Comparison of ENCODE assay signal across 14 mouse cellular contexts in the genomic region with DNA sequence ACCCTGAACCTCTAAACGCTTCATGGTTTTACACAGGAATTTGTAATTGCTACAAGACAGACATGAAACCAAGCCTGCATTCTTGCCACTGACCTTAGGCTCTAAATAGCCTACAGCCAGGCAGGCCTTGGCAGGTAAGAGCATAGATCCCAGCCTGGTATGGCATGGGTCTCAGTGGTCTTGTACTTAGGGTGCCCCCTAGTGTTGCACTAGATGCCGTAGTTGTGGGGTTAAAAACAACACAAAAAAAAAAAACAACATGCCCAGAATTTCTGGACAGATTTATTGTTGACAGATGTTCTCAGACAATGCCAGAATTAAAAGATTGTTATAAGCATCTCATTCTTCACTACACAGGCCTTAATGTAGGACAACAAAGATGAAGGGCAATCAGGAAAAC. TPM values are rescaled to one million over a fixed set of nuclear protein-coding genes. Genes with fewer than 3 reads are reported as not detected.
DNase-seq lines count a peak whose midpoint lies in the region; ATAC-seq and TF ChIP-seq lines count a peak whose summit lies in the region.
"Had no signal": no experiment of that assay in that cellular context is flagged by ENCODE, and none has a peak within 500 bp of the region (broad histone marks: within the 10 kb centered on the region; RNA-seq: fewer than 3 reads in every experiment).

No protein-coding gene starts in this region.

- TF ChIP-seq POLR2A in heart, adult 2 months (IDR thresholded peaks at IDR 0.05; ENCODE audit: insufficient read depth, low read depth, low read length), result no peak

- POLR2A ChIA-PET in Patski (lab: Charles Lee), result no interaction called here

- H3K4me2 ChIP-seq in liver, embryonic 14.5 days (ENCODE audit: low read depth), result no peak overlapping the region
- H3K4me2 ChIP-seq in liver, embryonic 11.5 days, result no peak overlapping the region
- H3K4me2 ChIP-seq: midbrain, embryonic 11.5 days had no signal

- peak; percentile 28; the same call in 1 of the 2 replicates for TF ChIP-seq CTCF in heart, adult 2 months (IDR thresholded peaks at IDR 0.05)
- TF ChIP-seq CTCF in liver, embryonic 14.5 days (IDR thresholded peaks at IDR 0.05; ENCODE audit: low read depth), result peak; percentile 25; the same call in 1 of the 2 replicates
- peak; percentile 46 for TF ChIP-seq CTCF in Patski (IDR thresholded peaks at IDR 0.05)

- H3K79me2 ChIP-seq in heart, adult 2 months (replicated peaks; ENCODE audit: control insufficient read depth, insufficient read depth, low read length), result no peaks in the 10 kb centered on the region

- no peak overlapping the region for H3K9ac ChIP-seq in heart, adult 2 months (ENCODE audit: low read depth, low read length)
- H3K9ac ChIP-seq in liver, embryonic 14.5 days (replicated peaks), result no peak overlapping the region
- H3K9ac ChIP-seq in liver, embryonic 11.5 days (ENCODE audit: low read depth, low read length), result no peak overlapping the region

- no peak for TF ChIP-seq EP300 in heart, adult 2 months (IDR thresholded peaks at IDR 0.05; ENCODE audit: insufficient read depth, low read depth, low read length)
- TF ChIP-seq EP300 in liver, embryonic 14.5 days (IDR thresholded peaks at IDR 0.05; ENCODE audit: low read depth), result no peak

- DNase-seq in heart, adult 2 months, result no peak
- no peak for DNase-seq in heart, postnatal 10 days
- DNase-seq in liver, embryonic 14.5 days (ENCODE audit: low read depth in 3 of 3, low spot score in 3 of 3), result no peak
- DNase-seq in liver, embryonic 11.5 days (ENCODE audit: low spot score), result no peak
- DNase-seq in Patski (ENCODE audit: low read depth, low spot score), result no peak
- peak; percentile 10 for DNase-seq in mesoderm, embryonic 11.5 days (ENCODE audit: low read depth, low spot score)
- DNase-seq in right cerebral cortex, postnatal 10 days (ENCODE audit: low spot score in 2 of 2), result no peak
- no peak for DNase-seq in cerebellum, adult 18-20 months
- DNase-seq: lung, adult 18-20 months; thymus, postnatal 36 days had no signal

- CTCF ChIA-PET in Patski (lab: Charles Lee), result no interaction called here

- H3K4me1 ChIP-seq in heart, adult 2 months (ENCODE audit: control insufficient read depth, insufficient read depth, low read length), result no peaks in the 10 kb centered on the region
- no peaks in the 10 kb centered on the region for H3K4me1 ChIP-seq in liver, embryonic 14.5 days (replicated peaks; ENCODE audit: control insufficient read depth in 2 of 2, insufficient read depth in 2 of 2, low read length in 1 of 2)
- no peaks in the 10 kb centered on the region for H3K4me1 ChIP-seq in liver, embryonic 11.5 days (replicated peaks; ENCODE audit: control insufficient read depth, insufficient read depth, low read length)
- H3K4me1 ChIP-seq: forebrain, embryonic 10.5 days had no signal

- intact Hi-C loops in heart, adult 2 months (cut with DNase I), result no loop called here
- intact Hi-C loops in heart, postnatal 10 days (cut with DNase I), result loop anchor here (5.0 kb wide), 2 partner anchors 632 to 997 kb away; no protein-coding TSS in a partner anchor

- ATAC-seq in liver, embryonic 14.5 days (ENCODE audit: insufficient read depth), result no peak
- no peak for ATAC-seq in liver, embryonic 11.5 days (replicated peaks; ENCODE audit: low FRiP score)
- ATAC-seq in Patski, result no peak
- ATAC-seq: activated CD4-positive, CD25-positive, alpha-beta regulatory T cell, adult 4 months; CD4-positive, CD25-positive, alpha-beta regulatory T cell, adult 4 months had no signal

- no peaks in the 10 kb centered on the region for H3K27me3 ChIP-seq in heart, adult 2 months (ENCODE audit: control insufficient read depth, insufficient read depth, low read length)
- no peaks in the 10 kb centered on the region for H3K27me3 ChIP-seq in liver, embryonic 14.5 days (ENCODE audit: control insufficient read depth, insufficient read depth, low read length)
- no peaks in the 10 kb centered on the region for H3K27me3 ChIP-seq in liver, embryonic 11.5 days (replicated peaks; ENCODE audit: control insufficient read depth, insufficient read depth, low read length)
- peaks cover 40% of the 10 kb centered on the region for H3K27me3 ChIP-seq in Patski

- WGBS in heart, adult 2 months, result 44% methylated on average over 2 of the region's 2 CpGs
- WGBS in liver, embryonic 14.5 days (ENCODE audit: insufficient replicate concordance), result 39% methylated on average over 2 of the region's 2 CpGs
- 67% methylated on average over 2 of the region's 2 CpGs for WGBS in liver, embryonic 11.5 days

- in situ Hi-C loops in Patski (cut with MboI; ENCODE audit: low pct_unique_long_range_greater_than_20kb), result no loop called here

- H3K36me3 ChIP-seq in heart, adult 2 months (ENCODE audit: control insufficient read depth, insufficient read depth, low read length), result no peaks in the 10 kb centered on the region
- H3K36me3 ChIP-seq in liver, embryonic 14.5 days (replicated peaks; ENCODE audit: control insufficient read depth, insufficient read depth, low read depth), result no peaks in the 10 kb centered on the region
- H3K36me3 ChIP-seq in liver, embryonic 11.5 days (ENCODE audit: control insufficient read depth, insufficient read depth, low read length), result no peaks in the 10 kb centered on the region
- H3K36me3 ChIP-seq: forebrain, embryonic 10.5 days had no signal

- H3K27ac ChIP-seq in heart, adult 2 months, result no peak overlapping the region
- no peak overlapping the region for H3K27ac ChIP-seq in liver, embryonic 14.5 days
- no peak overlapping the region for H3K27ac ChIP-seq in liver, embryonic 11.5 days (ENCODE audit: low read depth, low read length)
- H3K27ac ChIP-seq: forebrain, embryonic 10.5 days had no signal

- H3K9me3 ChIP-seq in liver, embryonic 14.5 days (ENCODE audit: control insufficient read depth, low read length), result no peaks in the 10 kb centered on the region
- H3K9me3 ChIP-seq in liver, embryonic 11.5 days (ENCODE audit: control insufficient read depth, low read length), result no peaks in the 10 kb centered on the region
- H3K9me3 ChIP-seq: forebrain, embryonic 10.5 days had no signal

- H3K4me3 ChIP-seq in heart, adult 2 months, result no peak overlapping the region
- no peak overlapping the region for H3K4me3 ChIP-seq in liver, embryonic 14.5 days (ENCODE audit: insufficient read depth in 1 of 2, low read depth in 2 of 2, low read length in 2 of 2)
- no peak overlapping the region for H3K4me3 ChIP-seq in liver, embryonic 11.5 days (ENCODE audit: low read depth, low read length)
- H3K4me3 ChIP-seq: forebrain, embryonic 10.5 days had no signal

RNA-seq across cellular contexts. Expression of gene Gabra3, which starts 12.0 kb away (rescaled TPM):
- total RNA-seq in heart, adult 2 months (2021), result under 1 TPM; 0.23 to 0.44 TPM
- polyA plus RNA-seq in heart, adult 2 months (2012; rRNA removed), result 1.2 and 3.5 TPM in 2 replicates
- under 1 TPM; 0.32 to 0.38 TPM for total RNA-seq in heart, postnatal 10 days (2021)
- 0.07 and 0.10 TPM in 2 replicates for polyA plus RNA-seq in liver, embryonic 14.5 days (2012; rRNA removed)
- polyA plus RNA-seq in liver, embryonic 14.5 days (2014; fragmentation: Nextera tagmentation; extraction: Ambion mirVana), result not detected in 2 replicates
- 0.26 and 0.30 TPM in 2 replicates for polyA plus RNA-seq in liver, embryonic 11.5 days (2014; fragmentation: Nextera tagmentation; extraction: Ambion mirVana)
- polyA plus RNA-seq in Patski (2021), result 0.04 TPM
- polyA plus RNA-seq: activated CD4-positive, CD25-positive, alpha-beta regulatory T cell, adult 4 months; CD4-positive, CD25-positive, alpha-beta regulatory T cell, adult 4 months had no signal
